Mouse (Mus musculus): ENCODE data around the gene Asgr2.
A peak's percentile ranks its signal among the peaks of the same experiment; 100 is the strongest.

DNA sequence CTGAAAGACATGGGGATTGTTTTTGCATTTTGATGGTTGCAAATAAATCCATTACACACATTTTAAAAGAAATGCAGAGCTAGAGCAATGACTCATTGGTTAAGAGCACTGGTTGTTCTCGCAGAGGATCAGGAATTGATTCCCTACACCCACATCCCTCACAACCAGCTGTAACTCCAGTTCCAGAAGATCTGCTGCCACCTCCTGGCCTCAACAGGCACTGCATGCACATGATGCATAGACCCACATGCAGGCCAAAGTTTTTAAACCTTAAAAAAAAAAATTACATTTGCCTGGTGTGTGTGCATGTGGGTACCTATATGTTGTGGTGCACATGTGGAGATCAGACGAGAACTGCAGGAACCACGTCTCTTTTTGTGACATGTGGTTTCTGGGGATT lies 17.7 kb downstream of the Asgr2 start:
- TF ChIP-seq CTCF (conservative IDR thresholded peaks at IDR 0.05; ENCODE audit: low read length): peak; percentile 89
- no peak for TF ChIP-seq POU5F1 (IDR thresholded peaks at IDR 0.05; ENCODE audit: borderline replicate concordance, low read length)
- TF ChIP-seq NANOG (IDR thresholded peaks at IDR 0.05; ENCODE audit: borderline replicate concordance, low read length): no peak

All from E14TG2a.4 (cell line).